Mouse (Mus musculus) kidney, postnatal 4 days (tissue): Measurements from ENCODE around the gene Etv6.

Source experiments
- DNase-seq, 2 experiments: peaks; one replicate each; pipeline ENCODE4 v3.0.0; 2021; ENCODE audit warnings: mixed read lengths in 2 of 2

The Etv6 gene

GRCm38 (mm10) chr6:134273884-134274283 lies 238.4 kb downstream of the Etv6 start:
- DNase-seq: no peak

- DNase-seq: no peak
Measured at GRCm38 (mm10) chr6:134276954-134277353, 241.5 kb downstream of the Etv6 start.

GRCm38 (mm10) chr6:134282095-134282494 lies 246.6 kb downstream of the Etv6 start:
- no peak for DNase-seq

GRCm38 (mm10) chr6:134291823-134292222 lies 256.3 kb downstream of the Etv6 start:
- no peak for DNase-seq

- no peak for DNase-seq
Measured at GRCm38 (mm10) chr6:134292404-134292803, 256.9 kb downstream of the Etv6 start.

GRCm38 (mm10) chr6:134293615-134294508 lies 258.4 kb downstream of the Etv6 start:
- peak in 1 of 2 experiments; percentile 5 for DNase-seq

GRCm38 (mm10) chr6:134297884-134298619 lies 262.6 kb downstream of the Etv6 start:
- DNase-seq: no peak

- DNase-seq: no peak
Measured at GRCm38 (mm10) chr6:134301951-134302350, 266.5 kb downstream of the Etv6 start.

GRCm38 (mm10) chr6:134311346-134311745 lies 275.8 kb downstream of the Etv6 start:
- no peak for DNase-seq

GRCm38 (mm10) chr6:134312571-134312970 lies 277.1 kb downstream of the Etv6 start:
- no peak for DNase-seq

- DNase-seq: no peak
Measured at GRCm38 (mm10) chr6:134317371-134317770, 281.9 kb downstream of the Etv6 start.
